Mouse (Mus musculus): ENCODE data around the gene Icmt.

Icmt gene

DNA sequence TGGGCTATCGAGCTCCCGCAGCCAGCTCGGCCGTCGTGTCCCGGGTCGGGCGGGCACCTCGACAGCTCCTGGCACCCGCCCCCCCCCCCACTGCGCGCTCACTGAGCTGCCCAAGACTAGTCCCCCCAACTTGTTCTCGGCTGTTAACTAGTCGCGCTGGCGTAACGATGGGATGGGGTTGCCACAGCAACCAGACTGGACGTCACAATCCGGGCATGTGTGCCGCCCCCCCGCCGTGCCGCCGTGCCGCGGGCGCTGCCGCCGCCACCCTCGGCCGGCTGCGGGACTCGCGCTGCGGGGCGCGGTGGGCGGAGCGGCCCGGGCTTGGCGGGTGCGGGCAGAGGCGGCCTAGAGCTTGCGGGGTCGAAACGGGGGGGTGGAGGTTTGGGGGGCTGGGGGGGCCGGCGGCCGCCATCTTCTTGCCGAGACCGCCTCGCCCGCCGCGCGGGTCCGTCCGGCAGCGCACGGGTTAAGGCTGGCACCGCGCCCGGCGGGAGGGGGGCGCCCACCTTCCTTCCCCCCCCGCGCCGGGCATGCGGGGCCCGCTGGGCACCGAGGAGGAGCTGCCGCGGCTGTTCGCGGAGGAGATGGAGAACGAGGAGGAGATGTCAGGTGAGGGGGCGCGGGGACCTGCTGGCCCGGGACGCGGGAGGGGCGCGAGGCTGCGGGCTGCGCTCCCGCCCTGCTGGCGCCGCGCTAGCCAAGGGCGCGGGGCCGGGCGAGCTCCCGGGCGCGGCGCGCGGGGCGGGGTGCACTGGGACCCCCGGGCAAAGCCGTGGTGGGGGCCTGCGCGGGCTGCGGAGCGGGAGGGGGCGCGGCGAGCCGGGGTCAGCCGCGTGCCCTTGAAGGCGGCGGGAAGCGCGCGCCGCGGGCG, 41.6 kb downstream of the Icmt start, which contains the start of gene Chd5:
TSS of gene Chd5 (plus strand) at position 233 of the 874 bp plus-strand sequence.
- DNase-seq (ENCODE audit: low read depth, low spot score) = peak; percentile 79

GRCm38 (mm10) chr4:152339293-152339790, 42.3 kb downstream of the Icmt start:
- DNase-seq (ENCODE audit: low read depth, low spot score) = no peak

DNA sequence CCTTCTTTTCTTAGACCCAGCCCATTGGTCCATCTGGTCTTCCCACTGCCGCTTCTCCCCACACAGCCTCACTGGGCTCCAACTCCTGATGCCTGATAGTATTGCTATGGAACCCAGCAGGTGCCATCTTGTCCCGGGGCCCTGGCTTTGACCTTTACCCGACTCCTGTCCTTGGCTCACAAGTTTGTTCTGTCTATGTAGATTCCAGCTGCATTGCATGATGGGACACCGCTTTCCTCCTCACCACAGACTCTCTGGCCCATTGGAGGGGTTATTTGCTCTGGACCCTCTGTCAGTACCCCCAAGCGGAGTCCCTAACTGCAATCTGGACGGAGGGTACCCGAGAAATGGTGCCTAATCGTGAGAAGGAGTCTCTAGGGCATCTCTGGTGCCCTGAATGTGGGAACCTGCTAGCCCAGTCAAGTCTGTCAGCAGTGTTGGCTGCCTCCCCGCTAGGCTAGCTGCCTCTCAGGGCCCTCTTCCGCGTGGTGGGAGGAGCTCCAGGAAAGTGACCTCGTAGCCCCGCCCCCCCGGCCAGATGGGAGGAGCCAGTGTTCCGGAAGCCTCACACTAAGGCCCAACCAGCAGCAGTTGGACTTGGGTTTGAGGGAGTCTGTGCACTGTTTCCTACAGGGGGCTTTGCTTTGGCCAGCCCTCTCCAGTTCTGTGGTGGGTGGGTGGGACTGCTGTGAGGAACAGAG, 43.7 kb downstream of the Icmt start:
- peak; percentile 53 for DNase-seq (ENCODE audit: low read depth, low spot score)

DNA sequence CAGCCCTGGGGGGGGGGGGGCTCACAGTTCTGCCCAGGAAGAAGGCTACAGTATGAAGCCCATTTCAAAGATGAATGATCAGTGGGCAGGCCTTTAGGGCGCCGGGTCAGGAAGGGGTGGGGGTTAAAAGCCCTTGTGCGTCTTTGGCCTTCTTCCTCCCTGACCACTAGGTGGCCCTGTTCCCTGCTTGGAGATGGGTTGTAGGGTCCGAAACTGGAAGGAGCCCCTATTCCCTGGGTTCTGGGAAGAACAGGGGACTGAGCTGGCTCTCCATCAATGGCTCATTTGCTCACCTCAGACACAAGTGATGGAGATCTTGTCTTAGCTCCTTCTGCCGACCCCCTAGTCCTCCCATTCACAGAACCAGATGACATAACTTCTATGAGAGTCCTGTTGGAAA, 46.3 kb downstream of the Icmt start:
- DNase-seq (ENCODE audit: low read depth, low spot score) = peak; percentile 64

DNA sequence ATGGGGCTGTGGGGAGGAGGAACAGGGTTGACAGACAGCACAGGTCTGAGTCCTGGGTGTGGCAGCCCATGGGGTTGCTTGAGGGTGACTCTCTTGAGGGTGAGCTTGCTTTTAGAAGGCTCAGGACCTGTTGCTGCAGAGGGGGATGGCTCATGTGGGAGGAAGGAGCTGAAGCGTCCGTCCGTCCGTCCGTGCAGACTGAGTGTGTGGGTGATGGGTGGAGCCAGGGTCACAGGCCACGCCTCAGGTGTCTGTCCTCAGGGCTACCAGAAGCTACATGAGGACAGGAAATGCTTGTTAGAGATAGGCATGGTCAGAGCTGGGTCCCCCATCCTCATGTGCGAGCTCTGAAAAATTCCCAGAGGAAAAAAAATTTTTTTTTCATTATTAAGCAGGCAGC, 47.6 kb downstream of the Icmt start:
- no peak for DNase-seq (ENCODE audit: low read depth, low spot score)

DNA sequence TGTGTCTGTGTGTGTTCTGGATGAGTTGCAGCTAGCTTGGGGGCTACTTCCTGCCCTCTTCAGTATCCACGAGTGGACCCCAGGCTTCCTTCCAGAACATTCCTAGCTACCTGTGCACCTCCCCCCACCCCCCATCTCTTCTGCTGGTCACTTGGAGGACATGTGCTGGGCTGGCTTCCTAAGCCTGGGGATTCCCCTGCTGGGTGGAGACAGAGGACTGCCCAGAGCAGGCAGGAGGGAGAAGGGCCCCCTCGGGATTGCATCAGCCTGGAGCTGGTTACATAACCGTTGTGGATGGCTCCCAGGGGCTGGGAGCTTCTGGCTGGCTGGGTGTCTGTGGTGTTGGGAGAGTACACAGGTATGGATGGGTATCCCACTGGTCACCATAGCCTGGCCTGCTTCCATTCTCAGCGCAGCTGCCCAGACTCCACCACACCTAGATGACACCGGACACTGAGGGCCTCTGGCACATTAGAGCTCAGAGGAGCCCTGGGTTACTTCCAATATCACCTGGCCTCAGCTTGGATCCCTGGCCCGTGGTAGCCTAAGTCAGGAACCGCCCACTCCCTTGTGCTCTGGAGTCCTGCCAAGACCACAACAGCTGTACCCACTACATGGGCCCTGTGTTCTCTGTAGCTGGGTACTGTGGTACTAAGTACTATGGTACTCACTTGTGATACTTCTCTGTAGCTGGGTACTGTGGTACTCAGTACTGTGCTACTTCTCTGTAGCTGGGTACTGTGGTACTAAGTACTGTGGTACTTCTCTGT, 48.3 kb downstream of the Icmt start:
- peak; percentile 88 for DNase-seq (ENCODE audit: low read depth, low spot score)

GRCm38 (mm10) chr4:152349837-152350381, 52.9 kb downstream of the Icmt start:
- peak; percentile 92 for DNase-seq (ENCODE audit: low read depth, low spot score)

DNA sequence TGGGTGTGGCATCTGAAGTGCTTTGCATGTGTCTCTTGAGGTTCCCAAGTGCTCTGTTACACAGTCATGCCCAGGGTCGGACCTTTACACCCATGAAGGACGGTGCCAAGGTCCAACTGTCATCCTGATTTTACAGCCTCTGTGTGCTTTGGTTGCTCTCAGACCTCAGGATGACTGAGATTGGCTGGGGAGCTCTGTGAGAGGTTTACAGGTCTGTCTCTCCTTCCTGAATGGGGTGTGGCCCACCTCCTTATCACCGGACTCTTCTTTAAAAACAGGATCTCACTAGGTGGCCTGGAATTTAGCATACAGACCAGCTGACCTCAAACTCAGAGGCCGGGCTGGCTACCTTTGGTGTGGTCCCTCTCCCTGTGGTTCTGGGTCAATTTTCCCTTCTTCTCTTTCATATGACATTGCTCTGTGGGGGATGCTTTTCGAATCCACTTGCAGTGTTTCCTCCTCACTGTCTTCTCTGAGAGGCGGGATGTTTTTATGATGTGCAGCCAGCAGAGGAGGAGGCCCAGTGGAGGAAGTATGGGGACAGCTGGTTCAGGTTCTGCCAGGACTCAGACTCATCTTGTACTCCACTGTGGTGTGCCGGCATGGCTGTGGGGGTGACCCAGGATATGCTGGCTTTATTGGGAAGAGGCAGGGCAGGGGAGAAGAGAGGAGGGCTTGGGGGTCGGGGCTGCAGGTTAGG, 53.8 kb downstream of the Icmt start:
- peak; percentile 78 for DNase-seq (ENCODE audit: low read depth, low spot score)

- peak; percentile 70 for DNase-seq (ENCODE audit: low read depth, low spot score)
Measured at GRCm38 (mm10) chr4:152351422-152352305, 54.6 kb downstream of the Icmt start.

DNA sequence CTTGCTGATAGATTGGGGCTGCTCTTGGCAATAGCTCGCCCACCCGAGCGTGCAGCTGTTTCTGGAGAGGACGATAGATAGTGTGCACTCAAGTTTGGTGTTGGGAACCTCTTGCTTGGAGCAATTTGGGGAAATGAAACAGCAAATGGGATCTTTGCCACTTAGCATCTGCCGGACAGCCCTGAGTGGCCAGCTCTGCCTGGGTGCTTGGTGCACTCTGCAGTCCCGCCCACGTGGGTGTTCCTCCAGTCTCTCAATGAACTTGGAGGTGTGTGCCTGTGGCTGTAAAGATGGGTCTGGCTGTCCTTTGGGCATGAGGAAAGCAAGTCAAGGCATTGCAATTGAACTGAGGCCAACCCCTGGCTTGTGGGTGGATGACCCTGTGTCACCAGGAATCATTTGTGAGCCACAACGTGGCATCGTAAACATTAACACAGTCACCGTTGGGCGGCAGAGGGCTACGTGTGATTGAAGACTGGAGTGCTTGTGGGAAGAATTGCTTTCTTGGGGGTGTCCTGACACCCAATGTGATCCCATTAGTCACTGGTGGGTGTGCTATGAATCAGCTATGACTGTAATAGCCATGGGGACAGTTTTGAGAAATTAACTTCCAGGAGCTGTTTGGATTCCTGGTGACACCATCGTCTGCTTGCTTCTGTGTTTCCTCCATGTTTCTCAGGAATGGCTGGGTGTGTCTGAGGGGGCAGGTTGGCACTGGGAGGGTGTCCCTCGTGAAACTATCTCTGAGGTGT, 57.0 kb downstream of the Icmt start:
- peak; percentile 75 for DNase-seq (ENCODE audit: low read depth, low spot score)

- DNase-seq (ENCODE audit: low read depth, low spot score) = no peak
Measured at GRCm38 (mm10) chr4:152355672-152356071, 58.6 kb downstream of the Icmt start.
